10 mouse cellular contexts compared by ENCODE assay signal in genomic region chr9:111270606-111271005, GRCm38 (mm10). TPM values are rescaled to one million over a fixed set of nuclear protein-coding genes. Genes with fewer than 3 reads are reported as not detected.
DNase-seq lines count a peak whose midpoint lies in the region; ATAC-seq and TF ChIP-seq lines count a peak whose summit lies in the region.
"Had no signal": no experiment of that assay in that cellular context is flagged by ENCODE, and none has a peak within 500 bp of the region (broad histone marks: within the 10 kb centered on the region; RNA-seq: fewer than 3 reads in every experiment).

No protein-coding gene starts in this region.

- 14% methylated on average over 5 of the region's 5 CpGs for WGBS in heart, embryonic 11.5 days (ENCODE audit: insufficient replicate concordance)
- WGBS in forebrain, embryonic 15.5 days: 15% methylated on average over 5 of the region's 5 CpGs
- 9% methylated on average over 5 of the region's 5 CpGs for WGBS in liver, embryonic 16.5 days (ENCODE audit: insufficient replicate concordance)

- no peak for TF ChIP-seq RAD21 in CH12.LX (IDR thresholded peaks at IDR 0.05; ENCODE audit: low read depth, low read length)

- peaks cover 50% of the 10 kb centered on the region for H3K79me2 ChIP-seq in CH12.LX (replicated peaks; ENCODE audit: control insufficient read depth, extremely low read depth, insufficient read depth, poor library complexity, severe bottlenecking)

- TF ChIP-seq CTCF in CH12.LX (conservative IDR thresholded peaks at IDR 0.05 in 1 of 2, IDR thresholded peaks at IDR 0.05 in 1 of 2; ENCODE audit: low read depth in 2 of 2, low read length in 2 of 2): no peak

- H3K9me3 ChIP-seq in heart, embryonic 11.5 days (replicated peaks; ENCODE audit: control insufficient read depth, low read length): no peaks in the 10 kb centered on the region
- H3K9me3 ChIP-seq in CH12.LX (replicated peaks; ENCODE audit: low read length): no peaks in the 10 kb centered on the region
- no peaks in the 10 kb centered on the region for H3K9me3 ChIP-seq in forebrain, embryonic 15.5 days
- H3K9me3 ChIP-seq in liver, embryonic 16.5 days (replicated peaks; ENCODE audit: control insufficient read depth, low read length): no peaks in the 10 kb centered on the region

- peak overlapping the region; percentile 83 for H3K9ac ChIP-seq in heart, embryonic 11.5 days (ENCODE audit: low read depth, low read length)
- peak overlapping the region; percentile 75 for H3K9ac ChIP-seq in CH12.LX (ENCODE audit: insufficient read depth, low read depth)
- peak overlapping the region; percentile 66 for H3K9ac ChIP-seq in forebrain, embryonic 15.5 days (replicated peaks)
- H3K9ac ChIP-seq in liver, embryonic 16.5 days (ENCODE audit: low read depth, low read length): peak overlapping the region; percentile 95

- no peak for DNase-seq in heart, postnatal 14 days
- no peak for DNase-seq in CH12.LX (ENCODE audit: extremely low read depth)
- no peak for DNase-seq in frontal cortex, adult 2 months (ENCODE audit: extremely low spot score in 1 of 2, low spot score in 1 of 2)
- DNase-seq: cerebellum, adult 8-10 months; lung, postnatal 4 days had no signal

- no peak for ATAC-seq in heart, embryonic 11.5 days (replicated peaks; ENCODE audit: insufficient number of reproducible peaks, low FRiP score, low TSS enrichment)
- ATAC-seq in forebrain, embryonic 15.5 days (replicated peaks): no peak
- ATAC-seq in liver, embryonic 16.5 days (ENCODE audit: low read depth): no peak
- ATAC-seq in megakaryocyte-erythroid progenitor cell, adult 5-6 weeks (replicated peaks; ENCODE audit: low FRiP score, low TSS enrichment, poor library complexity, severe bottlenecking): no peak
- ATAC-seq in megakaryocyte progenitor cell, adult 5-6 weeks (replicated peaks; ENCODE audit: poor library complexity): no peak

- H3K36me3 ChIP-seq in heart, embryonic 11.5 days (ENCODE audit: control insufficient read depth, insufficient read depth, low read length): no peaks in the 10 kb centered on the region; the same call in 1 of the 2 replicates
- H3K36me3 ChIP-seq in CH12.LX (replicated peaks in 1 of 2; ENCODE audit: control insufficient read depth in 1 of 2, insufficient read depth in 1 of 2, low read length in 1 of 2): peaks cover 16 to 38% of the 10 kb centered on the region in 2 experiments
- peaks cover 21% of the 10 kb centered on the region; the same call in 1 of the 2 replicates for H3K36me3 ChIP-seq in forebrain, embryonic 15.5 days
- H3K36me3 ChIP-seq in liver, embryonic 16.5 days (ENCODE audit: control insufficient read depth, insufficient read depth): peaks cover 3% of the 10 kb centered on the region; the same call in 1 of the 2 replicates

- in situ Hi-C loops in CH12.LX (cut with MboI; ENCODE audit: low pct_ligation_motif_present, low pct_unique_long_range_greater_than_20kb, low sequenced_read_pairs): loop anchor here (10.0 kb wide), 1 partner anchor 194 kb away; no protein-coding TSS in a partner anchor

- H3K4me1 ChIP-seq in heart, embryonic 11.5 days (ENCODE audit: control insufficient read depth, insufficient read depth, low read length): peaks cover 24% of the 10 kb centered on the region
- H3K4me1 ChIP-seq in CH12.LX (ENCODE audit: control insufficient read depth in 1 of 2, insufficient read depth in 2 of 2): peaks cover 4 to 24% of the 10 kb centered on the region in 2 experiments; a peak in 3 of 4 replicates
- H3K4me1 ChIP-seq in forebrain, embryonic 15.5 days: peaks cover 43% of the 10 kb centered on the region
- peaks cover 24% of the 10 kb centered on the region for H3K4me1 ChIP-seq in liver, embryonic 16.5 days (ENCODE audit: control insufficient read depth, low read depth, low read length)

- TF ChIP-seq EP300 in CH12.LX (IDR thresholded peaks at IDR 0.05; ENCODE audit: low read length): no peak

- no peaks in the 10 kb centered on the region for H3K27me3 ChIP-seq in heart, embryonic 11.5 days (ENCODE audit: control insufficient read depth, insufficient read depth, low read length)
- H3K27me3 ChIP-seq in CH12.LX (replicated peaks): no peaks in the 10 kb centered on the region
- no peaks in the 10 kb centered on the region for H3K27me3 ChIP-seq in forebrain, embryonic 15.5 days
- H3K27me3 ChIP-seq in liver, embryonic 16.5 days (ENCODE audit: control insufficient read depth, insufficient read depth, low read depth, low read length): no peaks in the 10 kb centered on the region

- peak overlapping the region; percentile 75 for H3K4me3 ChIP-seq in heart, embryonic 11.5 days (ENCODE audit: low read depth, low read length)
- H3K4me3 ChIP-seq in CH12.LX (replicated peaks in 1 of 3; ENCODE audit: low read depth in 2 of 3, low read length in 2 of 3, poor library complexity in 1 of 3): peak overlapping the region; percentile 67 to 99 (median 92)
- peak overlapping the region; percentile 88 for H3K4me3 ChIP-seq in forebrain, embryonic 15.5 days
- peak overlapping the region; percentile 93 for H3K4me3 ChIP-seq in liver, embryonic 16.5 days (ENCODE audit: low read depth, low read length)

- TF ChIP-seq POLR2A in CH12.LX (IDR thresholded peaks at IDR 0.05; ENCODE audit: low read depth, low read length): no peak

- intact Hi-C loops in heart, postnatal 14 days (cut with DNase I): loop anchor here (10.0 kb wide), 1 partner anchor 966 kb away; the partner anchor contains the start of gene Elp6

- dilution Hi-C loops in CH12.LX (cut with MboI; ENCODE audit: extremely low pct_ligation_motif_present, extremely low pct_unique_long_range_greater_than_20kb, low sequenced_read_pairs): no loop called here

- H3K4me2 ChIP-seq in heart, embryonic 11.5 days: peak overlapping the region; percentile 72
- peak overlapping the region; percentile 96 for H3K4me2 ChIP-seq in CH12.LX (ENCODE audit: insufficient read depth, low read depth, poor library complexity, severe bottlenecking)
- H3K4me2 ChIP-seq in forebrain, embryonic 15.5 days (replicated peaks): peak overlapping the region; percentile 57
- H3K4me2 ChIP-seq in liver, embryonic 16.5 days (ENCODE audit: low read depth, low read length): peak overlapping the region; percentile 65

- H3K27ac ChIP-seq in heart, embryonic 11.5 days (ENCODE audit: low read depth, low read length): peak overlapping the region; percentile 89
- H3K27ac ChIP-seq in CH12.LX (ENCODE audit: insufficient read depth, low read depth): peak overlapping the region; percentile 87; the same call in 1 of the 2 replicates
- H3K27ac ChIP-seq in forebrain, embryonic 15.5 days (replicated peaks): peak overlapping the region; percentile 96
- peak overlapping the region; percentile 93 for H3K27ac ChIP-seq in liver, embryonic 16.5 days (ENCODE audit: low read length)

TF ChIP-seq in CH12.LX, 34 proteins besides CTCF, POLR2A, EP300 and RAD21 (continues in another document):
- no peak for TF ChIP-seq MAFK (IDR thresholded peaks at IDR 0.05; ENCODE audit: insufficient replicate concordance, low read length)
- no peak for TF ChIP-seq SMC3 (IDR thresholded peaks at IDR 0.05; ENCODE audit: low read depth, low read length)
- no peak for TF ChIP-seq ZNF384 (IDR thresholded peaks at IDR 0.05; ENCODE audit: low read depth, low read length)
- no peak for TF ChIP-seq ZC3H11A (IDR thresholded peaks at IDR 0.05; ENCODE audit: low read depth, low read length)

RNA-seq across cellular contexts. Expression of gene Mlh1, which starts 1.0 kb away (rescaled TPM):
- 33.9 and 43.0 TPM in 2 replicates for polyA plus RNA-seq in heart, embryonic 11.5 days (2014; fragmentation: Nextera tagmentation; extraction: Ambion mirVana)
- total RNA-seq in heart, postnatal 14 days (2021): 10 to 100 TPM; 10.2 to 11.3 TPM
- 25.7 and 33.0 TPM in 2 replicates for total RNA-seq in CH12.LX (2012; rRNA removed)
- 54.8 and 57.9 TPM in 2 replicates for total RNA-seq in CH12.LX (2014; rRNA removed)
- 46.3 and 50.2 TPM in 2 replicates for polyA plus RNA-seq in CH12.LX (2012; ENCODE audit: insufficient read length, low read depth)
- polyA plus RNA-seq in forebrain, embryonic 15.5 days (2015; fragmentation: Nextera tagmentation; extraction: Ambion mirVana): 33.6 and 34.2 TPM in 2 replicates
- 19.1 and 21.2 TPM in 2 replicates for polyA plus RNA-seq in liver, embryonic 16.5 days (2015; fragmentation: Nextera tagmentation; extraction: Ambion mirVana)
- 47.2 and 69.4 TPM in 2 replicates for total RNA-seq in megakaryocyte-erythroid progenitor cell, adult 5-6 weeks (2014; fragmentation: Nextera tagmentation)
- 41.0 and 68.5 TPM in 2 replicates for total RNA-seq in megakaryocyte-erythroid progenitor cell, adult 5-6 weeks (2017)
- total RNA-seq in megakaryocyte progenitor cell, adult 5-6 weeks (2015): 51.8 and 51.9 TPM in 2 replicates
- 46.6 and 58.4 TPM in 2 replicates for total RNA-seq in megakaryocyte progenitor cell, adult 5-6 weeks (2017)
- 32.6 and 37.4 TPM in 2 replicates for polyA plus RNA-seq in frontal cortex, adult 2 months (2012; rRNA removed)

RNA-seq across cellular contexts. Expression of gene Epm2aip1, which starts 1.1 kb away (rescaled TPM):
- 25.6 and 35.3 TPM in 2 replicates for polyA plus RNA-seq in heart, embryonic 11.5 days (2014; fragmentation: Nextera tagmentation; extraction: Ambion mirVana)
- 10 to 100 TPM; 27.6 to 28.1 TPM for total RNA-seq in heart, postnatal 14 days (2021)
- 8.9 and 9.3 TPM in 2 replicates for total RNA-seq in CH12.LX (2012; rRNA removed)
- total RNA-seq in CH12.LX (2014; rRNA removed): 11.2 and 12.2 TPM in 2 replicates
- 8.9 and 11.4 TPM in 2 replicates for polyA plus RNA-seq in CH12.LX (2012; ENCODE audit: insufficient read length, low read depth)
- 47.1 and 50.9 TPM in 2 replicates for polyA plus RNA-seq in forebrain, embryonic 15.5 days (2015; fragmentation: Nextera tagmentation; extraction: Ambion mirVana)
- 8.2 and 9.0 TPM in 2 replicates for polyA plus RNA-seq in liver, embryonic 16.5 days (2015; fragmentation: Nextera tagmentation; extraction: Ambion mirVana)
- total RNA-seq in megakaryocyte-erythroid progenitor cell, adult 5-6 weeks (2014; fragmentation: Nextera tagmentation): 15.9 and 16.7 TPM in 2 replicates
- 11.2 and 18.6 TPM in 2 replicates for total RNA-seq in megakaryocyte-erythroid progenitor cell, adult 5-6 weeks (2017)
- total RNA-seq in megakaryocyte progenitor cell, adult 5-6 weeks (2015): 19.1 and 23.8 TPM in 2 replicates
- 12.4 and 17.8 TPM in 2 replicates for total RNA-seq in megakaryocyte progenitor cell, adult 5-6 weeks (2017)
- polyA plus RNA-seq in frontal cortex, adult 2 months (2012; rRNA removed): 41.9 and 47.2 TPM in 2 replicates

RNA-seq across cellular contexts. Expression of gene Trank1, which starts 40.9 kb away (rescaled TPM):
- 0.11 and 0.13 TPM in 2 replicates for polyA plus RNA-seq in heart, embryonic 11.5 days (2014; fragmentation: Nextera tagmentation; extraction: Ambion mirVana)
- total RNA-seq in heart, postnatal 14 days (2021): not detected
- total RNA-seq in CH12.LX (2012; rRNA removed) (0.34 and 0.38 TPM in 2 replicates), CH12.LX (2014; rRNA removed) (0.13 and 0.27 TPM in 2 replicates)
- polyA plus RNA-seq in CH12.LX (2012; ENCODE audit: insufficient read length, low read depth): 0.66 and 0.71 TPM in 2 replicates
- polyA plus RNA-seq in forebrain, embryonic 15.5 days (2015; fragmentation: Nextera tagmentation; extraction: Ambion mirVana): 7.0 and 7.8 TPM in 2 replicates
- 0.02 TPM in 1 of 2 replicates, not detected in the other for polyA plus RNA-seq in liver, embryonic 16.5 days (2015; fragmentation: Nextera tagmentation; extraction: Ambion mirVana)
- total RNA-seq in megakaryocyte-erythroid progenitor cell, adult 5-6 weeks (2014; fragmentation: Nextera tagmentation): not detected in 2 replicates
- not detected in 2 replicates for total RNA-seq in megakaryocyte-erythroid progenitor cell, adult 5-6 weeks (2017)
- not detected in 2 replicates for total RNA-seq in megakaryocyte progenitor cell, adult 5-6 weeks (2015)
- total RNA-seq in megakaryocyte progenitor cell, adult 5-6 weeks (2017): not detected in 2 replicates
- 352 and 407 TPM in 2 replicates for polyA plus RNA-seq in frontal cortex, adult 2 months (2012; rRNA removed)

Comparison
In these comparisons a context has a peak if more than half of its experiments do, and no peak if none do; other contexts are left out.
1. RNA of gene Trank1, which starts 40.9 kb away (polyA plus RNA-seq): 352 to 407 TPM in frontal cortex, adult 2 months; 7.0 to 7.8 TPM in forebrain, embryonic 15.5 days, 0.66 to 0.71 TPM in CH12.LX, 0.11 to 0.13 TPM in heart, embryonic 11.5 days and 0.02 TPM in liver, embryonic 16.5 days; every median in the first group is over 10 times any median in the second.
2. Peak in every context shown above with its lines, with median percentiles within 50 percentile points of each other: H3K27ac ChIP-seq, H3K4me2 ChIP-seq, H3K4me3 ChIP-seq and H3K9ac ChIP-seq.